Mouse (Mus musculus): Measurements from ENCODE around the gene Vwa3a. TPM values are rescaled to one million over a fixed set of nuclear protein-coding genes. Genes with fewer than 3 reads are reported as not detected.
A peak's percentile ranks its signal among the peaks of the same experiment; 100 is the strongest.

Vwa3a gene
- total RNA-seq (2014; fragmentation: Nextera tagmentation) (not detected in 2 replicates), total RNA-seq (2017) (0.11 TPM in 1 of 2 replicates, not detected in the other), polyA plus RNA-seq (2012) (not detected in 2 replicates)

DNA sequence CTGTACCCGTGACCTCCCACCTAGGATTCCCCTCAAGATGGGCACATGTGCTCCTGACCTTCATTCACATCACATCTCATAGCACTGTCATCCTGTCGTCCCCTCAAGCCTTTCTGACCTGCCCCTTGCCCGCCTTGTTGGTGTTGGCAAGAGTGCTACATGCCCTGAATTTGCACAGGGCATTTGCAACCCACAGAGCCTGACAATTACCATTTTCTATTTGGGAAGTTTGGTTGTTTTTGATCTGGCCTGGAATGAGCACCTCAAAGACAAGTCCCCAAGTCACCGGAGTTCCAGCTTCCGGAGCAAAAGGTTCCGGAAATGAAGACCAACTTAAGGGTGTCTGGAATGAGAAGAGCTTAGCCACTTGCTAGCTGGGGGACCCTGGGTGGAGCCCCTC lies at the start of gene Vwa3a:
Gene Vwa3a, plus strand, starts transcription at position 301 of the 400 bp plus-strand sequence.
- H3K36me3 ChIP-seq (replicated peaks): peaks cover 21% of the 10 kb centered on the region
- no peak for ATAC-seq (ENCODE audit: extremely low read depth, insufficient number of reproducible peaks, low FRiP score, poor library complexity, severe bottlenecking)
- H3K4me3 ChIP-seq (ENCODE audit: low read depth, low read length): no peak within 1 kb of the TSS
- H3K27me3 ChIP-seq (ENCODE audit: insufficient read depth, low read length): peaks cover 25% of the 10 kb centered on the region
- TF ChIP-seq GATA2 (IDR thresholded peaks at IDR 0.05; ENCODE audit: borderline replicate concordance, low read depth, low read length) (no peak), GATA1 (IDR thresholded peaks at IDR 0.05; ENCODE audit: borderline replicate concordance, low read length) (no peak), TAL1 (conservative IDR thresholded peaks at IDR 0.05; ENCODE audit: low read depth, low read length) (no peak), POLR2AphosphoS5 (IDR thresholded peaks at IDR 0.05; ENCODE audit: insufficient replicate concordance, low read depth, low read length) (no peak), CTCF (IDR thresholded peaks at IDR 0.05; ENCODE audit: low read depth, low read length) (no peak)
- no peaks in the 10 kb centered on the region for H3K9me3 ChIP-seq (replicated peaks)
- no peaks in the 10 kb centered on the region; the same call in 1 of the 2 replicates for H3K4me1 ChIP-seq (ENCODE audit: insufficient read depth, low read depth, low read length)
- no peak for DNase-seq (ENCODE audit: low spot score)

DNA sequence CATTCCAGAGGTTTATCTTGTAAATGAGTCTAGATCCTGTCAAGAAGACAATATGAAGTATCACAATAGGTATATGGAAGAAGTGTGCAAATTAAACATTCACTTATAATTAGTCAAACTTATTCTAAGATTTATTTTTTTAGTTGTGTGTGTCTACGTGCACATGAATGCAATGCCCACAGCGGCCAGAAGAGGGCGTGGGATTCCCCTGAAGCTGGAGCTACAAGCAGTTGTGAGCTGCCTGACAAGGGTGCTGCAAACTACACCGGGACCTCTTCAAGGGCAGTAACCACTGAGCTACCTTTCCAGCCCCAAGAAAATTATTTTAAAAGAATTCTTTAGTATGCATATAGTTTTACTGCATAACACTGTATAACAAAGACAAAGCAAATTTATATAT lies 48.5 kb upstream of the Vwa3a start:
- H3K4me3 ChIP-seq (ENCODE audit: low read depth, low read length): no peak overlapping the region
- DNase-seq (ENCODE audit: low spot score): no peak
- H3K4me1 ChIP-seq (ENCODE audit: insufficient read depth, low read depth, low read length): peaks cover 53% of the 10 kb centered on the region
- H3K9me3 ChIP-seq (replicated peaks): no peaks in the 10 kb centered on the region
- peaks cover 53% of the 10 kb centered on the region for H3K36me3 ChIP-seq (replicated peaks)
- no peak for TF ChIP-seq POLR2AphosphoS5 (IDR thresholded peaks at IDR 0.05; ENCODE audit: insufficient replicate concordance, low read depth, low read length)
- TF ChIP-seq CTCF (IDR thresholded peaks at IDR 0.05; ENCODE audit: low read depth, low read length): peak; percentile 20; the same call in 1 of the 2 replicates
- no peaks in the 10 kb centered on the region for H3K27me3 ChIP-seq (ENCODE audit: insufficient read depth, low read length)
- no peak for ATAC-seq (ENCODE audit: extremely low read depth, insufficient number of reproducible peaks, low FRiP score, poor library complexity, severe bottlenecking)

DNA sequence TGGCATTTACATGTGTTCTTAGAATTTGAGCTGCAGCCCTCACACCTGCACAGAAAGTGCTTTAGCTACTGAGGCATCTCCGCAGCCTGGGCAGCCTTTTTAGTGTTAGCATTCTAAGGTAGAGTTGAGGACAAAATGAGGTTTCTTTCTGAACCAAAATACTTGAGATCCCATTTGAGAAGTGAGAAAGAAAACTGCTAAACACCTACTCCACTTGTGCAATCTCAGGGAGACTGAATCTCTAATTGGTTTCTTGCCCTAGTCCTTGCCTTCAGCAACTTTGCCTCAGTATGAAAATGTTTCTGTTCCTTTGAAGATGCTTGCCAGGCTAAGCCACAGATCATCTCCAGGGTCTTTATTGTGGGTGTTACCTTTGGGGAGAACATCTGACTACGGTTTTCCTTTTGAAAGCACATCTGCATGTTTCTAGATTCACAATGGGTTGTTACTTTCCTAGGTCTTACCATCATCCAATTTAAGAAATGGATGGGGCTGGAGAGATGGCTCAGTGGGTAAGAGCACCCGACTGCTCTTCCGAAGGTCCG lies 45.2 kb upstream of the Vwa3a start:
- H3K9me3 ChIP-seq (replicated peaks): no peaks in the 10 kb centered on the region
- H3K27me3 ChIP-seq (ENCODE audit: insufficient read depth, low read length): no peaks in the 10 kb centered on the region
- peaks cover 54% of the 10 kb centered on the region for H3K36me3 ChIP-seq (replicated peaks)
- TF ChIP-seq CTCF (IDR thresholded peaks at IDR 0.05; ENCODE audit: low read depth, low read length) (no peak), POLR2AphosphoS5 (IDR thresholded peaks at IDR 0.05; ENCODE audit: insufficient replicate concordance, low read depth, low read length) (no peak), TAL1 (conservative IDR thresholded peaks at IDR 0.05; ENCODE audit: low read depth, low read length) (no peak), GATA2 (IDR thresholded peaks at IDR 0.05; ENCODE audit: borderline replicate concordance, low read depth, low read length) (no peak), GATA1 (IDR thresholded peaks at IDR 0.05; ENCODE audit: borderline replicate concordance, low read length) (no peak)
- DNase-seq (ENCODE audit: low spot score): no peak
- peaks cover 56% of the 10 kb centered on the region for H3K4me1 ChIP-seq (ENCODE audit: insufficient read depth, low read depth, low read length)
- H3K4me3 ChIP-seq (ENCODE audit: low read depth, low read length): no peak overlapping the region
- no peak for ATAC-seq (ENCODE audit: extremely low read depth, insufficient number of reproducible peaks, low FRiP score, poor library complexity, severe bottlenecking)

DNA sequence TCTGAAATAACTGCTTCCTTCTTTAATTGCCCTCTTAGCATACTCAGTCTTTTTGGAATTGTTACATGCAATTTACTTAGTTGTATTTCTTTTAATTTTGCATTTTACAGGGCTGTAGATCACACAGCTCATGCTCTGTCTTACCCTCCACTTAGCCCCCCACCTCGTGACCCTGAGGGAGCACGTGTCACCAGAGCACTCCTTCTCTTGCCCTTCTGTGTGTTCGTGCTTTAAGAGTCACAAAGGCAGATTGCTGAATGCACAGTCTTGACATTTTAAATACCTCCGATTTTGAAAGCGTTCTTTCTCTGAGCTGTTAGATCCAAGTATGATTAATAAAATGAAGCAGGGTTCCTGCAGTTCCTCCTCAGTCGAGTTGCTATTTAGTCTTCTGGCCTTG lies 43.9 kb upstream of the Vwa3a start:
- no peak overlapping the region; the same call in 1 of the 2 replicates for H3K4me3 ChIP-seq (ENCODE audit: low read depth, low read length)
- H3K36me3 ChIP-seq (replicated peaks): peaks cover 50% of the 10 kb centered on the region
- H3K9me3 ChIP-seq (replicated peaks): no peaks in the 10 kb centered on the region
- no peaks in the 10 kb centered on the region for H3K27me3 ChIP-seq (ENCODE audit: insufficient read depth, low read length)
- DNase-seq (ENCODE audit: low spot score): no peak
- TF ChIP-seq GATA2 (IDR thresholded peaks at IDR 0.05; ENCODE audit: borderline replicate concordance, low read depth, low read length): no peak
- no peak for TF ChIP-seq GATA1 (IDR thresholded peaks at IDR 0.05; ENCODE audit: borderline replicate concordance, low read length)
- TF ChIP-seq TAL1 (conservative IDR thresholded peaks at IDR 0.05; ENCODE audit: low read depth, low read length): no peak
- TF ChIP-seq POLR2AphosphoS5 (IDR thresholded peaks at IDR 0.05; ENCODE audit: insufficient replicate concordance, low read depth, low read length): no peak
- no peak for TF ChIP-seq CTCF (IDR thresholded peaks at IDR 0.05; ENCODE audit: low read depth, low read length)
- H3K4me1 ChIP-seq (ENCODE audit: insufficient read depth, low read depth, low read length): peaks cover 62% of the 10 kb centered on the region
- ATAC-seq (ENCODE audit: extremely low read depth, insufficient number of reproducible peaks, low FRiP score, poor library complexity, severe bottlenecking): peak; percentile 43; the same call in 1 of the 2 replicates

DNA sequence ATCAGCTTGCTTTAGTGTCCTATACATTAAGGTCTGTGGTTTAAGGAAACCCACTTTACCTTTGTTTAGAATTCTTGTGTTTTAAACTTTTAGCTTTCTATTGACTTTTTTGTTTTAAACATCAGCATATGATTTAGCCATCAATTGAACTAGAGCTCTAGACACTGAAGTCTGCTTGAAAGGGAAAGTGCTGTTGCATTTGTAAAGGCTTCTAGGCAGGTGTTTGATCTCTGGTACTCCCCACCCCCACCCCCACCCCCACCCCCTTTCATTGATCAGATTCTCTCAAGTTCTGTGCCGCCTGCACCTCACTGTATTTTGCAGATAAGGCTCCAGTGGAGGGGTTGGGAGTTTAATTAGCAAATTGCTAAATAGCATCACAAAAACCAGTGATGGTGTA lies 43.5 kb upstream of the Vwa3a start:
- no peak for TF ChIP-seq CTCF (IDR thresholded peaks at IDR 0.05; ENCODE audit: low read depth, low read length)
- TF ChIP-seq POLR2AphosphoS5 (IDR thresholded peaks at IDR 0.05; ENCODE audit: insufficient replicate concordance, low read depth, low read length): no peak
- TF ChIP-seq GATA2 (IDR thresholded peaks at IDR 0.05; ENCODE audit: borderline replicate concordance, low read depth, low read length): no peak
- TF ChIP-seq GATA1 (IDR thresholded peaks at IDR 0.05; ENCODE audit: borderline replicate concordance, low read length): no peak
- TF ChIP-seq TAL1 (conservative IDR thresholded peaks at IDR 0.05; ENCODE audit: low read depth, low read length): no peak; the same call in 1 of the 2 replicates
- peaks cover 48% of the 10 kb centered on the region for H3K36me3 ChIP-seq (replicated peaks)
- ATAC-seq (ENCODE audit: extremely low read depth, insufficient number of reproducible peaks, low FRiP score, poor library complexity, severe bottlenecking) (peak; percentile 72), DNase-seq (ENCODE audit: low spot score) (no peak)
- H3K9me3 ChIP-seq (replicated peaks): no peaks in the 10 kb centered on the region
- peaks cover 59% of the 10 kb centered on the region for H3K4me1 ChIP-seq (ENCODE audit: insufficient read depth, low read depth, low read length)
- no peaks in the 10 kb centered on the region for H3K27me3 ChIP-seq (ENCODE audit: insufficient read depth, low read length)
- no peak overlapping the region for H3K4me3 ChIP-seq (ENCODE audit: low read depth, low read length)

DNA sequence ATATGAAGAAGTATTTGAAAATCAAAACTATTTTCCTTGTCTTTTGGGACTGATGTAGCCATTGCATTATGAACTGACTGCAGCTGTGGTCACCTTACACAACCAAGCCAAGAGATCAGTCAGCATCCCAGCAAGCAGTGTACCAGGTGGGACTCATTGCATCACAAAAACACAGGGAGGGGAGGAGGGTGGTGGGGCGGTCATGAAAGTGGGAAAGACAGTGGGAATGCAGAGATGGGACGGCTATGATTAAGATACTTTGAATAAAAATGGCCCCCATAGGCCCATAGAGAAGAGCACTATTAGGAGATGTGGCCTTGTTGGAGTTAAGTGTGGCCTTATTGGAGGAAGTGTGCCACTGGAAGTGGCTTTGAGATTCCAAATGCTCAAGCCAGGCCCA lies 42.8 kb upstream of the Vwa3a start:
- ATAC-seq (ENCODE audit: extremely low read depth, insufficient number of reproducible peaks, low FRiP score, poor library complexity, severe bottlenecking): no peak
- peak overlapping the region; percentile 18; the same call in 1 of the 2 replicates for H3K4me3 ChIP-seq (ENCODE audit: low read depth, low read length)
- no peaks in the 10 kb centered on the region for H3K9me3 ChIP-seq (replicated peaks)
- TF ChIP-seq GATA2 (IDR thresholded peaks at IDR 0.05; ENCODE audit: borderline replicate concordance, low read depth, low read length) (no peak), POLR2AphosphoS5 (IDR thresholded peaks at IDR 0.05; ENCODE audit: insufficient replicate concordance, low read depth, low read length) (no peak), TAL1 (conservative IDR thresholded peaks at IDR 0.05; ENCODE audit: low read depth, low read length) (no peak), CTCF (IDR thresholded peaks at IDR 0.05; ENCODE audit: low read depth, low read length) (no peak), GATA1 (IDR thresholded peaks at IDR 0.05; ENCODE audit: borderline replicate concordance, low read length) (no peak)
- H3K36me3 ChIP-seq (replicated peaks): peaks cover 49% of the 10 kb centered on the region
- H3K27me3 ChIP-seq (ENCODE audit: insufficient read depth, low read length): no peaks in the 10 kb centered on the region
- H3K4me1 ChIP-seq (ENCODE audit: insufficient read depth, low read depth, low read length): peaks cover 63% of the 10 kb centered on the region
- DNase-seq (ENCODE audit: low spot score): no peak

Data from G1E (cell line).